Mouse (Mus musculus) right cerebral cortex, postnatal 14 days (tissue): ENCODE results near the gene Ccdc186.
"Not testable (repeated sequence)": the region's sequence is repeated elsewhere in the genome, so short reads cannot be mapped to it uniquely, and the experiment has no call there.

Source experiments
- DNase-seq: peaks from one replicate; pipeline ENCODE4 v3.0.0; 2022

Ccdc186 gene

GRCm38 (mm10) chr19:56800930-56801655 lies 20.9 kb downstream of the Ccdc186 start:
- no peak for DNase-seq

GRCm38 (mm10) chr19:56800226-56800625 lies 21.8 kb downstream of the Ccdc186 start:
- DNase-seq, result no peak

- DNase-seq, result no peak
Measured at GRCm38 (mm10) chr19:56797376-56797775, 24.6 kb downstream of the Ccdc186 start.

GRCm38 (mm10) chr19:56788952-56789351 lies 33.0 kb downstream of the Ccdc186 start:
- DNase-seq, result no peak

GRCm38 (mm10) chr19:56787911-56788310 lies 34.1 kb downstream of the Ccdc186 start:
- no peak for DNase-seq

- DNase-seq, result not testable (repeated sequence)
Measured at GRCm38 (mm10) chr19:56778532-56778931, 43.5 kb downstream of the Ccdc186 start.

- DNase-seq, result peak; percentile 45
Measured at GRCm38 (mm10) chr19:56776719-56777382, 45.1 kb downstream of the Ccdc186 start.

- no peak for DNase-seq
Measured at GRCm38 (mm10) chr19:56775893-56776718, 45.9 kb downstream of the Ccdc186 start.

GRCm38 (mm10) chr19:56774971-56775892 lies 46.8 kb downstream of the Ccdc186 start:
- no peak for DNase-seq

- DNase-seq, result no peak
Measured at GRCm38 (mm10) chr19:56774408-56774962, 47.5 kb downstream of the Ccdc186 start.

GRCm38 (mm10) chr19:56773393-56773971 lies 48.5 kb downstream of the Ccdc186 start:
- DNase-seq, result no peak

- no peak for DNase-seq
Measured at GRCm38 (mm10) chr19:56772158-56772557, 49.8 kb downstream of the Ccdc186 start.

GRCm38 (mm10) chr19:56769024-56769423 lies 53.0 kb downstream of the Ccdc186 start:
- no peak for DNase-seq

- DNase-seq, result no peak
Measured at GRCm38 (mm10) chr19:56762686-56763085, 59.3 kb downstream of the Ccdc186 start.

- no peak for DNase-seq
Measured at GRCm38 (mm10) chr19:56761727-56762126, 60.3 kb downstream of the Ccdc186 start.

- DNase-seq, result no peak
Measured at GRCm38 (mm10) chr19:56761096-56761495, 60.9 kb downstream of the Ccdc186 start.

GRCm38 (mm10) chr19:56760306-56760940 lies 61.6 kb downstream of the Ccdc186 start:
- DNase-seq, result no peak

GRCm38 (mm10) chr19:56759740-56760139 lies 62.2 kb downstream of the Ccdc186 start:
- no peak for DNase-seq

- no peak for DNase-seq
Measured at GRCm38 (mm10) chr19:56758311-56758710, 63.7 kb downstream of the Ccdc186 start.

GRCm38 (mm10) chr19:56756412-56756811 lies 65.6 kb downstream of the Ccdc186 start:
- no peak for DNase-seq

GRCm38 (mm10) chr19:56754456-56754855 lies 67.5 kb downstream of the Ccdc186 start:
- not testable (repeated sequence) for DNase-seq
